Mouse (Mus musculus) ES-Bruce4 (cell line): ENCODE measurements around the gene Sox30.

ENCODE experiments used
- CTCF ChIP-seq: IDR thresholded peaks from one replicate; pipeline ENCODE4 v1.8.1; 2011; ENCODE audit warnings: low read depth, low read length
- EP300 ChIP-seq: IDR thresholded peaks from 2 replicates; pipeline ENCODE4 v1.6.1; 2011; ENCODE audit warnings: low read depth, low read length; ENCODE audit not compliant: insufficient read depth
- POLR2A ChIP-seq: IDR thresholded peaks from one replicate; pipeline ENCODE4 v1.8.1; 2011; ENCODE audit warnings: low read length; ENCODE audit not compliant: insufficient read depth

DNA sequence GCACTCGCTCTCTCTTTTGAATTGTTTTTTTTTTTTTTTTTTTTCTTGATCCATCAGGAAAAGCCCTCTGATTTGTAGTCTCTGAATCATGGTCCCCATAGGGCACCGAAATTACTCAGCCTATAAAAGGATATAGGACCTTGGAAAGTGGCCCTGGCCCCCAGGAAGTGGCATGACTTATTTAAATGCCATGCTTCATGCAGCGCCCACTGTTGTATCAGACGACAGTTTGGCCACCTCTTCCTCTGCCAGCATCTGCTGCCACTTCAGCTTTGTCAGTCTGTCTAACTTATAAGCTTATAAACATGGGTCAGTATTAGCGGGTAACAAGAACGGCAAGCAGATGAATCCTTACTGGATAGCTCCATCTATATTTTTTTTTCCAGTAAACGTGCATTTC lies 52.8 kb downstream of the Sox30 start:
- TF ChIP-seq CTCF: no peak
- no peak for TF ChIP-seq POLR2A
- TF ChIP-seq EP300: no peak
